Mouse (Mus musculus) layer of hippocampus, postnatal 25 days (tissue): ENCODE measurements around the gene Lpp. TPM values are rescaled to one million over a fixed set of nuclear protein-coding genes. Genes with fewer than 3 reads are reported as not detected.

Experiments
- DNase-seq, 2 experiments: peaks; one replicate each; pipeline ENCODE4 v3.0.0; 2022; ENCODE audit warnings: mixed read lengths in 2 of 2, low spot score in 1 of 2; ENCODE audit errors: extremely low spot score in 1 of 2
- total RNA-seq, 2 experiments: library from RNA; stranded (reverse); gene quantifications; 2 replicates each; pipeline ENCODE4 v1.2.3; 2021

Gene Lpp
- total RNA-seq, 2 experiments from 2014 or later: 7.2 to 8.6 TPM

DNA sequence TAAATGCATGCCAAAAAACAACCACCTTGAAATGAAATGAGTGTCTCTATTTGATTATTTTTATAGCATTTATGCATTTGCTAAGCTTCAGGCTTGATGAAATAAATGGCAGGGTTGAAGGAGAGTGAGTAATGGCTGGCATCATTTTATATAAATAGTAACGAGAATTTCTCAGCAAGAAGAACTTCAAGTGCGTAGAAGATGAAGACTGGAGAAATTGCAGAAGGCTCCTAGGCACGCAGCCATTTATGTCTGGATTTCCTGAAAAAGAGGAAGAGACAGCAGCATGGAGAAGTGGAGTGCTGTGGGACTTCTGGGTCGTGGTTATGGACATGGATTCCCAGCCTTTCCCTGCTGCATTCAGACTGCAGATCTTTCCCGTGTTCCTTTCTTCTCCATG, 259.7 kb downstream of the Lpp start:
- DNase-seq: no peak

DNA sequence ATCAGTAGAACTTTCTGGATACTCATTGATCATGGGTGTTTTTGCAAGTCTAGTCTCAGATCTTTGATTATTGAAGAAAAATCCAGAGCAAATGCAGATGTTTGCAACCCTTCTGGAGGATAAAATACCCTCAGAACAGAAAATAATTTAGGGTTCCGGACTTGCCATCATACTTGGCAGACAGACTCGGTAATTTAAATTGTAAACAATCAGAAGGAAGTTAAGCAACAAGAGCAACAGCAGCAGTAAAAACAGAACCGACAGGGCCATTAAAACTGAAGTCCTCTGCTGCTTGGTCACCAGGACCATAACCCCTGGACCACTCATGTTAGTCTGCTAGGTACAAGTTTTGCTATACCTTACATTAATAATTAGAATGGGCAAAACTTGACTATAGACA, 261.8 kb downstream of the Lpp start:
- DNase-seq: no peak

DNA sequence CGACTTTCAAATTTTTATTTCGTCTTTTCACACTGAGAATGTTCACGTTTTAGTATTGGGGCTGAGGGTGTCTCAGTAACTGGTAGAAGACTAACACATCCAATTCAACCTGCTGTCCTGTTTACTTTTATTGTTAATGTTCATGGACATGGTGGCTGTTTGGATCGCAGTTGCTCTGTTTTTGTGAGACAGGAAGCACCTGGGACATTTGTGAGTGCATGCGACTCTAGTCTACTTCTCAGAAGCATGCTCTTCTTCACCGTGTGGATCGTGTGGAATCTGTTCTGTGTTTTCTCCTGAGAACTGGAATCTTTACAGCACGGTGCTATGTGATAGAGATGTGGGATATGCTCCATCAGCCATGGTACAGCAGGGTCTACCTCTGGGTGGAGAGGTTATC, 262.7 kb downstream of the Lpp start:
- DNase-seq: no peak

DNA sequence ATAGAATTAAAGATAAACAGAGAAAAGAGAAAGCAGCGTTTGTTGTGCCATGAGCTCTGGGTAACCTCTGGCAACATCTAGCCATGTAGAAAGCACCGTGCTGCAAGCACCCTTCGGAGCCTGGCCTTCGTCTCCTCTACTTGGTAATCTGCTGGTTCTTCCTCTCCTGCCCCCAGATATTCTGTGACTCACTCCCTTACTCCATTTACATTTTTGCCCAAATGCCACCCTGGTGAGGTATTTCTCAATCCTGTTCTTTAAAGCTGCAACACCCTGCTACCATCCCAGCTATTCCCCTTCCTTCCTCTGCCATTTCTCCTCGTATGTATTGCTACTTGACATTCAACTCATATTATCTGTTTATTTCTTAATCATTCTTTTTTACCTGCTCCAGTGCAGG, 263.4 kb downstream of the Lpp start:
- DNase-seq: no peak

DNA sequence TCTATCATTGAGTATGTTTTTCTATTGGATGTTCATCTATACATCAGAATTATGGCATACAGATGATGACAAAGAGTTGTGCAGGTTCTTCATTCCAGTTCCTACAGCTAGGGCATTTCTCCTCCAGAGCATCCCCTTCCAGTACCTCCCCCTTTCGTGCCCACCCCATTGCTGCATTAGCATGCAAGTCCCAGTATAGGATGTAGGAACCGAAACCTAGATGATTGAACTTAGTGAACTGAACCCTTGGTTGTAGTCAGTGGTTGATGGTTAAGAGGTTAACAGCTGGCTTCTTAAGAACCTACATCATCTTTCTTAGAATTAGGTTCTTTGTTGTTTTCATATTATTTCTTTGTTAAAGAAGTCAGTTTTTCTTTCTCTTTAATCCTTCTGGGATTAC, 265.7 kb downstream of the Lpp start:
- no peak for DNase-seq

DNA sequence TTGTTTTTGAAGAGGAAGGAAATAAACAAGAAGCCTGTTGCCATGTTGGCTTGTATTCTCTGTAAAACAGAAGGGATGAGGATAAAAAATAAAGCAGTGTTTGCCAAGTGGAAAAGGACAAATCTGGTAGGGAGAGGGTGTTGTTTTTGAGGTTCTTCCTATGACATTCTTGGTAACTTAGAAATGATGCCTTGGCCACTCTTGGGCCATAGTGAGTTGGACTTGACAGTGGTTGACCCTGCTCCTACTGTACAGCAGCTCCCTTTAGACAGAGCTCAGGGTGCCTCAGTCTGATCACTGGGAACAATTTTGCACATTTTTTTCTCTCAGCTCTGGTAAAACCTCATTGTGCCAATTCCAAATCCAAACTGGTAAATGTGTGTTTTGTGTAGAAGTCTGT, 270.8 kb downstream of the Lpp start:
- no peak for DNase-seq

DNA sequence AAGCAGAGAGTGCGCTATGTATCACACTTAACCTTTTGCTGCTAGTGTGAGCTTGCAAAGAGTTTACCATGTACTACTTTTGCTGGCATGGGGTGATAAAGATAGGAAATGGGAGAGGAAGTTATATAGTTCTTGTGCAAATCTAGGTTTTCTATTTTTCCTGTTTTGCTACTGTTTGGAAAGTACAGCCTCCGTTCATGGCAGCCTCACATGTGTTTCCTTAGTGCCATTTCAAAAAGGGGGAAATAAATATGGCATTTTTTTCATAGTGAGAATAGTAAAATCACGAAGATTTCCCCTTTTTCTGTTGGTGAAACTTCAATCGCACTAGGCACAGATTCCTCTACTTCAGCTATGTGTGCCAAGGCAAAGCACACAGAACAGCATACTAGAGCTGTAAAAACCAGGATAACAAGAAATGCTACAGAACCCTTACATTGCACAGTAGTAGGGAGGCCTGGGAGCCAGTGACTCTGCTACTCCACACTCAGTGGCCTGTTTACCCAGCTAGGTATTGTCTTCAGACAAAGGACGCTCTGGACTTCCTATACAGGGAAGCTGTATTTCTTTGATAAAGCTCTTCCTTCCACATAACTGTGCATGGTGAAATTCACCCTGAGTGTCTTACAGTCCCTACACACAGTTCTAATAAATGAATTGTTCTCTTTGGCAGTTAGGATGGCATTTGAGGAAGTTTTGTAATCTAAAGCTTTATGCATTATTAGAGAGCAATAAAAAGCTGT, 276.6 kb downstream of the Lpp start:
- DNase-seq: no peak

DNA sequence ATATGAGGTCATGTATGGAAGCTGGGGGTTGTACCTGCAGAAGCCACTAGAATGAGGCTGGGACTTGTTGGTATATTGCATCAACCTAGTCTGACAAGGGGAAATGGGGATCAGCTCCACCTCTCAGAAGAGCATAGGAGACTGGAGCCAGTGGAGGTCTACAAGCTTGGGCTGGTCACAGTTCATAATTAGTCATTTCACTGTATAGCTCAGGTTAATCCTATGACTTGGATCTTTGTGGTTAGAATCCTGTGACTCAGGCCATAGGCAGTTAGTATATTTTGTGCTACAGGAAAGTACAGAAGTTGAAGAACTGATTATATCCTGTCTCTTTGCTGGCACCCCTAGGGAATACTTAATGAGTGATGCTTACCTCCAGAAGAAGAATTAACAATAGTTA, 285.6 kb downstream of the Lpp start:
- DNase-seq: no peak

DNA sequence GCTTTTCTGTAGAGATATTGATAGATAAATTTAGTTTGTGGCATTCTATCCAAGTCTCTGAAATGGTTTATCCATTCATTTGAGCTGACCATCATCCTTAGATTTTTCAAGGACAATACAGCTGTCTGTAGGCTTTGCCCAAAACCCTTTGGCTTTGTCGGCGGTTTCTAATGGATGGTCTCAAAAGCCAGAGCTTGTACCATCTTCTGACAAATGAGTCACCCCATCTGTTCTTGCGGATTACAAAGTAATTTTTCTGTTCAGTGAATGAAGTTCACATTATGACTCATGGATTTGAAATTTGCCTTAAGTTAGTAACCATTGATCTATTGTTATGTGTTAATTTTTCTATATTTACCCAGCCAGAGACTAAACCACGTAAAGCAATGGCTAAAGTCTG, 301.8 kb downstream of the Lpp start:
- no peak for DNase-seq

DNA sequence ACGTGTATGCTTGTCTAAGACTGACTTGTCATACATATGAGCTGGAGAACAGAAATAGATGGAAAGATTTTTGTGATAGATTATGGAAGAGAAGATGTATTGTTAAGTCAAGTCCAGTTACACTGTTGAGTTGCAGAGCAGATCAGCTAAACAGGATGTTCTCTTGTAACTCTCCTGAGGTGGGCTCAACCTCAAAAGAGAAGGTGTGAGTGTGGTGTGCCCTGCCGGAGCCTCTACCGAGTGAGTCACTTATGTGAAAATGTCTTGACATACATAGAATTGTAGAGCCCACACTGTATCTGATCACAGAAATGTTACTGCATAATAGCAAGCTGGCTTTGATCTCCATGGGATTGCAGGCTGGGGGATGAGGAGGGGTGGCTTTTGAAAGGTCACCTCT, 310.9 kb downstream of the Lpp start:
- DNase-seq: no peak

DNA sequence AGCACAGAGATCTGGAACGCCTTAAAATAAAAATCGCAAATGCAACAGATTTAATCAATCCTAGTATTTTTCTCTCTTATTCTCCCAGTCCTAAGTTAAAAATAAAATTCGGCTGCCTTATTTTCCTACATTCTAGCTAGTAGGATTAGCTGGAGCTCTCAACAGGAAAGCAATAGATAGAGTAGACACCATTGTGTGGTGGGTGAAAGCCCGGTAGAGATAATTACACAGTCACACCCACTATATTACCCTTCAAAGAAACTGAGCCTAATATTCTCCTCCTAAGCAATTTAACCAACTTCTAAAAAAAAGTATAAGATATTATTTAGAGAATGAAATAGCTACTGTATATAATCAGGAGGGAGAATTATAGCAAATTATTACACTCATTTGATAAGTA, 330.3 kb downstream of the Lpp start:
- DNase-seq: no peak

DNA sequence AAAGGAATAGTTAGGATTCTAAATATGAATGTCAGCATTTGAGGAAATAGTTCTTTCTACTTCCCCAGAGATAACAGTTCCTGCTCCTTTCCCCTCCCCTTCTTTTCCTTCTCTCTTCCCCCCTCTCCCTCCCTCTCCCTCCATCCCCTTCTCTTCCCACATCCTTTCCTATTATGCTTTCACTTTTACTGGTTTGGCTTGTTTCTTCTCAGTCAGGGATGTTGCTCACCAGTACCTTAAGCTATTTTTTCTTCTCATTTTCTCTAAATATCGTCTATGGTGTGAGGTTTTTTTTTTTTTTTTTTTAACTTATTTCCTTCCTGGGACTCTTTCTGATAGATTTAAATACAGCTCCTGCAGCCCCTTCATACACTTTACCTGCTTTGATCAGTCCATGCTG, 339.4 kb downstream of the Lpp start:
- no peak for DNase-seq

DNA sequence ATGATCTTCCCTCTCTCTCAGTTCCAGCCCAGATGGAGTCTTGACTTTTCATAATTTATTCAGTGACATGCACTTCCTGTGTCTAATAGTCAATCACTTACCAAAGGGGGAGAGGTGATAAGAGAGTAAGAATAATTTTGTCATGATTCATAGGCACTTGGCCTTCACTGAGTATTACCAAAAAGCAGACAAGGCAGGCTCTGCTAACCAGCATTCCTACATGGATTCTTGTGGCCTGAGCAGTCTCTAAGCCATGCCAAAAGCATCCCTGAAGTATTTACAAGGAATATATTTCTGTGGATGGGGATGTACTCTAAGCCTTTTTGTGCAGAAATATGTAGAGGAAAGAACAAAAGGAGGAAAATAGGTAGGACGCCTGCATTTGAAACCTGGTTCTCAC, 340.0 kb downstream of the Lpp start:
- DNase-seq: no peak

DNA sequence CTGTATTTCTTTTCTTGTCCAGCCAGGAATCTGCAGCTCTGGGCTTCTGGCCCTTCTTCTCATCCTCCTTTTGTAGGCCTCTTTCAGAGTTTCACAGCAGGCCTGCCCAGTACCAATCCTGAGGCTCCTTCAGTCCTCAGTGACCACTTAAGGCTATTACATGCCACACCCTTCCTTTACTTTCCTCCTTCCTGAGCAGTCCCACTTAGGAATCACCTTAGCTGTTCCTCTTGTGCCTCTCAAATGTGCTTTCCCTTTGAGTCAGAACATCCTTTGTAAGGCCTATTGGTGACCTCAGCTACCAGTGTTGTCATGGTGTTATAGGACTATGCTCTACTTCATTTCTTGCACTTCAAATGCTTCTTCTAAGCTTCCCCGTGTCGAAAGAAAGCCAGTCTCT, 342.4 kb downstream of the Lpp start:
- DNase-seq: no peak

DNA sequence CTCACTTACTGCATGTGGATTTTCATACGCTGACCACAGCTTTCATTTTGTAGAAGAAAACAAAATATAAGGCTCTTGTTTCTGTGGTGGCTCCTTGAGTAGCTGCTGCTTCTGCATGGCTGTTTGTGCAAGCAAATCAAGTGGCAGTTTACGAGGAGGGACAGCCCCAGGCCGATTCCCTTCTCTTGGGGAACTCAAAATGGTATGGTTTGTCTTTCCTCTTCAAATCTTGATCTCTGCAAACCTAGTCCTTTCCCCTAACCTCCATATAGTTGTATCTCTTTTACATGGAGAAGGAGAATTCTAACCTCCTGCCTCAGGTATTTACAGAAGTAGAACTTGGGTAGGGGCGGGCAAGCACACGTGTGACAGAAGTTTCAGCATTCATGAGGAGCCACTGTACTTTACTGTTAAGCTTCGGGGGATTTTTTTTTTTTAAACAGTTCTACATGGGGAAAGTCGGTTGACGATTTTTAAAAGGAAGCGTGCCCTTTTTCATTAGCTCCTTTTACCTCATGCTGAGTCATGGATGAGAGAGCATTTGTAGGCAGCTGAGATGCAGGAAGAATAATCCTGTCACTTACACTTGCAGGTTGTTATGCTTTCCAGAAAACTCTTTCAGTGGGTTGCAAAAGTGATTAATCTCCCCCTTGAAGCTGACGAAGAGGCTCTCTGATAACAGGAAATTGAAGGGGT, 344.2 kb downstream of the Lpp start:
- no peak for DNase-seq

DNA sequence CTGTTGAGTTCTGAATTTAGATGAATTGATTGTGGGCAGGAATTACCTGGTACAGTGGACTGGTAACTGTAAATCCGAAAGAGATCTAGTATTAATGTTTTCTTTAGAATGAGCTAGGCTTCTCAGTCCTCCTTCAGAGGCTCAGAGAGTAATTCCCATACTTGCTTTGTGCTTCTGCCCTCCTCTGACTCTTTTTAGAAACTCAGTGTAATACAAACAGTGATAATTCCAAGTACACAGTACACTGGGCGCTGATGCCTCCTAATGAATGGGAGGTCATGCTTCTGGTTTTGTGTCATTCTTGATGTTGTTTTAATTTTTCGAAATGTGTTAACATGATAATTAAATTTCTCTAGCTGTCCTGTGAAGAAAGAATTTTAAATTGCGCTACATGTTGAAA, 347.4 kb downstream of the Lpp start:
- DNase-seq: no peak

DNA sequence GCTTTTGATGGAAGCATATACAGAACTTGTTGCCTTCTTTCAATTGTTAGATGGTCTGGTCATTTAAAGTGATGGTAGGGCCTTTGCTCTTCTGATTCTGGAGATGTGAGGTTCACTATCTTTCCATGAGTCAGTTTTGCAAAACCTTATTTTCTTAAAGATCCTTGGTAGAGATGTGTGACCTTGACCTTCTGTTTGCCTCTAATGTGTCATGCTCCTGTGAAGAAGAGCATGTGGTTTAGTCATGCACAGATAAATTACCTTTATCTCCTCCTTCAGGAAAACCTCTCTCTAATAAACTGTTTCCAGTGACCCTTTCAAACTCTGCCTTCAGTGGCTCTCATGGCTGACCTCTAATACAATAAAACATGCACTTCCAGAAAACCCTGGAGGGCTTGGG, 356.5 kb downstream of the Lpp start:
- DNase-seq: no peak

DNA sequence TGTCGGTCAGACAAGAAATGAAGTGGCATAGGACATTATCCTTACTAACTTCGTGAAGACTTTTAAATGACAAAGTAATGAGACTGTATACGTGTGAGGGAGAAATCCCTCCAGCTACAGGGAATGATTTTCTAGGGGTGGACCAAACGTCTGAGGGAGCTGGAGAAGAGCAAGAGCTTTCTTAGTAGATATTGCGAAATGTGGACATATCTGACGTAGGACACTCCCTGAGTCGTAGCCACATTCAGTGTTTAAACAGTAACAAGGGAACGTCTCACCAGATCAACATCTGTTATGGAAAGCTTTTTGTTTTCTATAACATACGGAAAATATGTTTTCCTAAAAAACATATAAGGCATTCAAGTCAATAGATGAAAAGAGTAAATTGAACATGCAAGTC, 362.8 kb downstream of the Lpp start:
- no peak for DNase-seq

DNA sequence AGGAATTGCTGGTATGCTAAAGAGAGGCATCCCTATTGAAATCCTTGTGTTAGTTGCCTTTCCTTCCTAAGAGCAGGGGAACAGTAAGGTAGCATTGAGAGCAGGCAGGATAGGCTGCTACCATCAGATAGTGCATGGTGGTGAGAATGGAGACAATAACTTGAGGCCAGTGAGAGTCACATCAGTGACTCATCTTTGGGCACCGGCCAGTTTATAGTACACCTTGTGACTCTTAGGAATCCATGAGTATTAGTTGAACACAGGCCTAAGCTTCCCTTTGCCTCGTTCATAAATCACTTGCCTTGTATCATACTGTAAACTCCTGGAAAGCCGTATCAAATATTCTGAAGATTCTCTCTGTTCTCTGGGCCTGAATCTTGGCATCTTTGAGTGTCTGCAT, 372.7 kb downstream of the Lpp start:
- DNase-seq: no peak

DNA sequence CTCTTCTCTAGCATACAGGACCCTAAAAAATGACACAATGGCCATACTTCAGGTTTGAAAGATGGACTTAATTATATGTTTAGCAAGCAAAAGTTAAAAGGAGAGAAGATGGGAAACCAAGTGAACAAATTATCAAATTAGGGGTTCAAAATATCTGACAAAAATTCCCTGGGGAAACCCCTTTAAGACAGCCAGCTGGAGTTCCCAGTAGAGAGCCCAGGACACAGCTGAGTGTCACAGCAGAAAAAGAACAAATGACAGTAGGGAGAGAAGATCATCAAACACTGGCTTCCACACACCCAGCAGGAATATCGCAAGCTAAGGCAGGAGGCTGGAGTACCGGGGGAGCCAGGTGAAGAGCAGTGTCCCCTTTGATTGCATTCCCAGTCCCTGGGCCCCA, 373.3 kb downstream of the Lpp start:
- DNase-seq: no peak

DNA sequence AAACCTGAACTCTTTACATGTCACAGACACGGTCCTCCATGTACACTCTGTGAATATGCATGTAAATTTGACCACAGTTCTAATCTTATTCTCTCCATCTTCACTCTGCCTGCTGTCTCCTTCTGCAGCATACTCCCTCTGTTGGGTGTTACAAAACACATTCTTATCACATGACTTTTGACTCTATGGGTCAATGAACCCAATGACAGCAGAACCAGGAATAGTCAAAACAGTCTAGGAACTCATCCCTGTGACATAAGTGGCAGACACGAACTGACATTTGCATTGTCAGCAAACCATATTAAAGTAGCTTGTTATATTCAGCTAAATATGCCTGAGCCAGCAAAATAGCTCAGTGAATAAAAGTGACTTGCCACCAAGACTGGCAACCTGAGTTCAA, 383.7 kb downstream of the Lpp start:
- no peak for DNase-seq
